Mouse (Mus musculus): ENCODE measurements around the gene Ldb3. TPM values are rescaled to one million over a fixed set of nuclear protein-coding genes. Genes with fewer than 3 reads are reported as not detected.

The Ldb3 gene
- total and polyA plus RNA-seq, 2 experiments from 2014 or later, result 0.90 to 2.0 TPM

DNA sequence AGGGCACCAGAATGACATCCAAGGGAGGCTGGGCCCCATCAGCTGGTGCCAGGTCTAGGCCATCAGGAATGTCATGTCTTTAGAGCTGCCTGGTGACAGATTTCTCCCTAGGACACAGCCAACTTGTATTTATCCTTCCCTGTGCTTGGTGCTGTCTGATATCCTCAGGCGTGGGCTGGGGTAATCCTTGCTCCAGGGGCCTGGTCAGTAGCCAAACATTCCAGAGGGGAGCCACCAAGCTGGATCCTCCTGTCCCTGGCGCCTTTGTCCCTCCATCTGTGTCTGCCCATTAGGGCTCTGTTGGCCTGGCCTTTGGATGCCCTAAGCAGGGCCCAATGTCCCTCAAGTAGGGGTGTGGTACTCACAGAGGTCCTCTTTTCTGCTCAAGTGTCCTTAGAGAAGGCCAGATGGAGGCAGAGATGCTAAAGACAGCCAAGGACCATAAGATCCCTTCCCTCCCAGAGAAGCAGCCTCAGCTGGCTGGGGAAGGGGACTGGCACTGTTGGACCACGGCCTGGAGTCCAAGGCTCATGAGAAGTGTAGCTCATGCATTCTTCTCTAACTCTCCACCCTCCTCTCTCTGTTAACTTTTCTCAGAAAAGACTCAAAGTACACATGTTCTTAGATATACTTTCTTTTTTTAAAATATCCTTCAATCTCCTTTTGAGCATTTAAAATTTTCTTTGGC, 5.6 kb downstream of the Ldb3 start:
- Histone ChIP-seq H3K9ac (no peak overlapping the region), H3K4me1 (ENCODE audit: insufficient read depth) (no peaks in the 10 kb centered on the region), H3K9me3 (ENCODE audit: low read length) (no peaks in the 10 kb centered on the region), H3K27me3 (ENCODE audit: insufficient read depth, low read length) (no peaks in the 10 kb centered on the region), H3K27ac (ENCODE audit: low read depth, low read length) (no peak overlapping the region), H3K4me2 (ENCODE audit: low read depth) (no peak overlapping the region), H3K36me3 (ENCODE audit: insufficient read depth) (no peaks in the 10 kb centered on the region), H3K4me3 (ENCODE audit: low read depth, low read length) (no peak overlapping the region)
- ATAC-seq (no peak), DNase-seq (no peak)
- no peak for TF ChIP-seq CTCF (IDR thresholded peaks at IDR 0.05; ENCODE audit: low read depth)
- 61% methylated on average over 3 of the region's 3 CpGs for WGBS

DNA sequence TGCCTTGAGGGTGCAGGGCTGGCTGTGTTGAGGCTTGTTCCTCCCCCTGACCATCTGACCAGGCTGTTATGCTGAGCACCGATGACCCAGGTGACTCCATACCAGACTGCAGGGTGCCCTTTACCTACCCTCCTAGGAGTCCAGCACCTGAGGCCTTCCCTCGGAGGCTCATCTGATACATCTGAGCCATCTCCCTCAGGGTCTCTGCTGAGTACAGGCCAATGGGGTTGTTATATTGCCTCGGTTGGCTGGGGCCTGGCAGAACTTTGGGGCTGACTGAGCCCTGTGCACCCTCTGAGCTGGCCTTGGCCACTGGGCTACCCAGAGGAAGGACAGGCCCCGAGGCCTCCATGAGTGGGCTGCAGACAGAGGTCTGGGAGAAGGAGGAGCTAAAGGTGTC, 11.6 kb downstream of the Ldb3 start:
- Histone ChIP-seq H3K27ac (ENCODE audit: low read depth, low read length) (no peak overlapping the region), H3K9me3 (ENCODE audit: low read length) (no peaks in the 10 kb centered on the region), H3K9ac (no peak overlapping the region), H3K36me3 (ENCODE audit: insufficient read depth) (no peaks in the 10 kb centered on the region), H3K4me2 (ENCODE audit: low read depth) (no peak overlapping the region), H3K27me3 (ENCODE audit: insufficient read depth, low read length) (no peaks in the 10 kb centered on the region), H3K4me1 (ENCODE audit: insufficient read depth) (no peaks in the 10 kb centered on the region), H3K4me3 (ENCODE audit: low read depth, low read length) (no peak overlapping the region)
- no peak for TF ChIP-seq CTCF (IDR thresholded peaks at IDR 0.05; ENCODE audit: low read depth)
- 86% methylated on average over 4 of the region's 4 CpGs for WGBS
- ATAC-seq (no peak), DNase-seq (no peak)

DNA sequence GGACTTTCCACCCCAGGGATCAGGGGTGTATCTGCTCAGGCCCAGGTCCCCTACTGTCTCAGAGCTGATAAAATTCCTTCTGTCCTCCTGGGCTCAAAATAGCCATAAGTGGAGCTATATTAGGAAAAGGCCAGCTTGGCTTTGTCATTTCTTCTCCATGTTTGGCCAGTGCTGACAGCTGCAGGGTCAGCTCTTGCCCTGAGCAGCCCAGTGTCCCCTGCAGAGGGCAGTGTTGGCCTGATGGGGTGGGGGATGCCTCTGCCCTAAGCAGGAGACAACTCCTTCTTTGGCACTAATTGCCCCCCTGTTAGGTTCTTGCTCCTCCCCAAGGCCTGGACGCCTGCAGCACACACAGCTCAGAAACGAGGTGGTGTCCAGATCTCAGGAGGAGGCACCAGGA, 14.4 kb downstream of the Ldb3 start:
- ATAC-seq (no peak), DNase-seq (no peak)
- Histone ChIP-seq H3K4me1 (ENCODE audit: insufficient read depth) (no peaks in the 10 kb centered on the region), H3K4me3 (ENCODE audit: low read depth, low read length) (no peak overlapping the region), H3K27me3 (ENCODE audit: insufficient read depth, low read length) (no peaks in the 10 kb centered on the region), H3K27ac (ENCODE audit: low read depth, low read length) (no peak overlapping the region), H3K9me3 (ENCODE audit: low read length) (no peaks in the 10 kb centered on the region), H3K9ac (no peak overlapping the region), H3K4me2 (ENCODE audit: low read depth) (no peak overlapping the region), H3K36me3 (ENCODE audit: insufficient read depth) (no peaks in the 10 kb centered on the region)
- no peak for TF ChIP-seq CTCF (IDR thresholded peaks at IDR 0.05; ENCODE audit: low read depth)
- WGBS, result 54% methylated on average over 2 of the region's 2 CpGs

DNA sequence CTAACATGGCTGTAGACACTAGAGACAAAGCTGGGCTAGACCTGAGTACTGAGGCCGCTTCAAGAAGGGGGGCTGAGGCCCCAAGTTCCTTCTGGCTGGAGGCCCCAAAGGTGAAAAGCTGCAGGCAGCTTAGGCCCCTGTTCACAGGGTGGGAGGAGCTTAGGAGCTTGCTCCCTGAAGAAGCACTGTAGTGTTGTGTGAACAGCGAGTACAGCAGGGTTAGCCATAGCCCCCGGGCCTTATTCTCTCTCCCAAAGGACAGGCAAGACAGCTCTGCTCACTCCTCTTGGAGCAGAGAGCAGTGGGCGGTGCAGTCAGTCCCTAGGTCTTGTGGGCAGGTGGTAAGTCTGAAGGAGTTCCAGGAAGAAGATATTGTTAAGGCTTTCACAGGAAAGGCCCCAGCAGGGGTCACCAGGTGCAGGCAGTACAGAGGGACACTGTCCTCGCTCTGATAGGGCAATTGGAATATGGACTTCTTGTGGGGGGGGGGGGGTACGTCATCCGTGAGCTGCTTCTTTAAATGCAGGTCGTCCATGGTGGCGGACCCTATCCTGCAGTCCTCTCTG, 15.1 kb downstream of the Ldb3 start:
- TF ChIP-seq CTCF (IDR thresholded peaks at IDR 0.05; ENCODE audit: low read depth), result no peak
- H3K27me3 ChIP-seq (ENCODE audit: insufficient read depth, low read length), result no peaks in the 10 kb centered on the region
- H3K9me3 ChIP-seq (ENCODE audit: low read length), result no peaks in the 10 kb centered on the region
- H3K9ac ChIP-seq, result no peak overlapping the region
- ATAC-seq, result no peak
- H3K4me1 ChIP-seq (ENCODE audit: insufficient read depth), result no peaks in the 10 kb centered on the region
- WGBS, result 73% methylated on average over 9 of the region's 9 CpGs
- no peak overlapping the region for H3K4me3 ChIP-seq (ENCODE audit: low read depth, low read length)
- no peak for DNase-seq
- H3K4me2 ChIP-seq (ENCODE audit: low read depth), result no peak overlapping the region
- no peak overlapping the region for H3K27ac ChIP-seq (ENCODE audit: low read depth, low read length)
- H3K36me3 ChIP-seq (ENCODE audit: insufficient read depth), result no peaks in the 10 kb centered on the region

DNA sequence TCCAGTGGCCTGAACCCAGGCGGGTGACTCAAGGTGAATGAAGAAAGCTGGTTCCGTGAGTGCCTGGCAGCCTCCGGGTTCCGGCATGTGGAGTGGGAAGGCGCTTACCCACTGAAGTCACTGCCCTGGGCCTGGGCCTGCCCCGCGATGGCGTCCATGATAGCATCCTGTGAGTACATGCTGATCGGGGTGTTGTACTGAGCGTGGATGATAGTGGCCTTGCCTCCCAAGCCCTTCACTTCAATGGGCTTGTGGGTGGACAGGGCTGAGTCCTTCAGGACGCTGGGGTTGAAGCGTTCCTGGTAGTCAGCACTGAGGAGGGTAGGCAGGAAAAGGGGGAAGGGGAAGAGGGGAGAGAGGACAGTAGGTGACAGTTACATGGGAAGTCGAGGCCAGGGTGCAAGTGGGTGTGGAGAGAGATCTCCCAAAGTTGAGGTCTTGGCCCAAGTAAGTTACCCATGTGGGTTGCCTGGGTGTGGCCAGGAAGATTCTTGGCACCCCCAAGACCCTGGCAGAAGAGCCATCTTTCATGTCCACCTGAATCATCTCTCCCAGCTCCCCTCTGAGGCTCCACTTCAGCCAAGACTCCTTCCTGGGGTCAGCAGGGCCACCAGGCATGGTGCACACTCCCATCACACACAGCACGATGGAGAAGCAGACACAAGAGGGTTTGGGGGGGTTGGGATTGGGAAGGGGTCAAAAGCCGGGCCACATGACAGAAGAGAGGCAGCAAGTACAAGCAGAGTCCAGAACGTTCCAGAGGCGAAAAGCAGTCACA, 16.7 kb downstream of the Ldb3 start:
- Histone ChIP-seq H3K4me3 (ENCODE audit: low read depth, low read length) (no peak overlapping the region), H3K4me2 (ENCODE audit: low read depth) (no peak overlapping the region), H3K9me3 (ENCODE audit: low read length) (no peaks in the 10 kb centered on the region), H3K27me3 (ENCODE audit: insufficient read depth, low read length) (no peaks in the 10 kb centered on the region), H3K27ac (ENCODE audit: low read depth, low read length) (no peak overlapping the region), H3K9ac (no peak overlapping the region), H3K4me1 (ENCODE audit: insufficient read depth) (no peaks in the 10 kb centered on the region), H3K36me3 (ENCODE audit: insufficient read depth) (no peaks in the 10 kb centered on the region)
- no peak for TF ChIP-seq CTCF (IDR thresholded peaks at IDR 0.05; ENCODE audit: low read depth)
- DNase-seq (no peak), ATAC-seq (no peak)
- 85% methylated on average over 17 of the region's 17 CpGs for WGBS

DNA sequence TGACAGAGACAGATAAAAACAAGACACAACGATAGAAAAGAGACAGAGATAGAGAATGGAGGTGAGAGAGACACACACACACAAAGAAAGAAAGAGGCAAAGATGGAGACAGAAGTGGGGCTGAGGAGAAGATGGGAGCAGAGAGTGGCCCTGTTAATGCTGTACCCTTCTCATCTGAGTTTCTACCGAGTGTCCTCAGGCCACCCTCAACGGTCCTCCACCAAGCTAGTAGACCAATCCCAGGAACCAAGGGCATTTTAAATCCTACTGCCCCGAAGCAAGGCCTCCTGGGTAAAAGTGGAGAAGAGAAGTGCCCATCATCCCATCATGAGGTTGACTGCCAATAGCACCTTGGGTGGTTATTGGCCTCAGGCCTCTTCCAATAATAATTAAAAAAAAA, 17.6 kb downstream of the Ldb3 start:
- no peak for TF ChIP-seq CTCF (IDR thresholded peaks at IDR 0.05; ENCODE audit: low read depth)
- Histone ChIP-seq H3K36me3 (ENCODE audit: insufficient read depth) (no peaks in the 10 kb centered on the region), H3K9me3 (ENCODE audit: low read length) (no peaks in the 10 kb centered on the region), H3K27ac (ENCODE audit: low read depth, low read length) (no peak overlapping the region), H3K9ac (no peak overlapping the region), H3K4me2 (ENCODE audit: low read depth) (no peak overlapping the region), H3K27me3 (ENCODE audit: insufficient read depth, low read length) (no peaks in the 10 kb centered on the region), H3K4me3 (ENCODE audit: low read depth, low read length) (no peak overlapping the region), H3K4me1 (ENCODE audit: insufficient read depth) (no peaks in the 10 kb centered on the region)
- DNase-seq (no peak), ATAC-seq (no peak)
- WGBS, result 81% methylated on average over 4 of the region's 4 CpGs

DNA sequence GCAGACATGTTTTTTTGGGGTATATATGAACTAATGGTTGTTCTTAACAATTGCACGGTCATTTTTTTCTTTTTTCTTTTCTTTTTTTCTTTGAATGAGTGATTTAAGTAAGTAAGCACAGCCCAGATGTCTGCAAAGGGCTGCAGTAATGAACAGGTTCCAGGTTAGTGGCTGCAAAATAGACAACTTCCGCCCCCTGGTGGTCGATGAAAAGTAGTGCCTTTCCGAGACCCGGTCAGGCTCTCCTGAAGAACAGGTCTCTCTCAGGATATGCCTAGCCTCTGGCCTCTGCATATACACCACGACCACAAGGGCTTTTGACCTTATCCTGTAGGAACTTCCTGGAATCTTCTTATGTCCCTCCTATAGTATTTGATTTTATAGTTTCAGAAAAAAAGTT, 18.2 kb downstream of the Ldb3 start:
- H3K4me1 ChIP-seq (ENCODE audit: insufficient read depth), result 0 out of 2 replicates have a peak, but pooled peaks cover 3% of the 10 kb centered on the region
- peak; percentile 88 for TF ChIP-seq CTCF (IDR thresholded peaks at IDR 0.05; ENCODE audit: low read depth)
- H3K9me3 ChIP-seq (ENCODE audit: low read length), result no peaks in the 10 kb centered on the region
- H3K27ac ChIP-seq (ENCODE audit: low read depth, low read length), result no peak overlapping the region
- H3K27me3 ChIP-seq (ENCODE audit: insufficient read depth, low read length), result no peaks in the 10 kb centered on the region
- DNase-seq, result peak; percentile 88
- no peaks in the 10 kb centered on the region for H3K36me3 ChIP-seq (ENCODE audit: insufficient read depth)
- peak overlapping the region; percentile 62 for H3K4me2 ChIP-seq (ENCODE audit: low read depth)
- peak; percentile 68 for ATAC-seq
- no peak overlapping the region for H3K9ac ChIP-seq
- H3K4me3 ChIP-seq (ENCODE audit: low read depth, low read length), result peak overlapping the region; percentile 39; the same call in 1 of the 2 replicates
- WGBS, result under 1% methylated on average over 6 of the region's 6 CpGs
